Mouse (Mus musculus): ENCODE data around the gene Nt5c3b.

The Nt5c3b gene

DNA sequence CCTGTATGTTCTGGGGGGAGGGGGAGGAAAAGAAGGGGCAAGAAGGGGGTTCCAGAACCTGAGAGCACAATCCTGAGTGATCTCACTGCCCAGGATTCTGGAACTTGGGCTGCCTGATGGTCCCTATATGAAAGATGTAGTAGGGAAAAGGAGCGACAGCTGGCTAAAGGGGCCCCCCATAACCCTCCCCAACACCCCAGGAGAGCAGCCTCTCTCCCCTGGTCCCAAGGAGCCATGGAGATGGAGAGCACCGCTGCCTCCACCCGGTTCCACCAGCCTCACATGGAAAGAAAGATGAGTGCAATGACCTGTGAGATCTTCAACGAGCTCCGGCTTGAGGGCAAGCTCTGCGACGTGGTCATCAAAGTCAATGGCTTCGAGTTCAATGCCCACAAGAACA lies at the start of gene Nt5c3b, which contains the start of gene Klhl10:
TSS of gene Nt5c3b (minus strand) at position 12 of the 400 bp plus-strand sequence.
TSS of gene Klhl10 (plus strand) at position 121 of the 400 bp plus-strand sequence.
- DNase-seq, result no peak

DNA sequence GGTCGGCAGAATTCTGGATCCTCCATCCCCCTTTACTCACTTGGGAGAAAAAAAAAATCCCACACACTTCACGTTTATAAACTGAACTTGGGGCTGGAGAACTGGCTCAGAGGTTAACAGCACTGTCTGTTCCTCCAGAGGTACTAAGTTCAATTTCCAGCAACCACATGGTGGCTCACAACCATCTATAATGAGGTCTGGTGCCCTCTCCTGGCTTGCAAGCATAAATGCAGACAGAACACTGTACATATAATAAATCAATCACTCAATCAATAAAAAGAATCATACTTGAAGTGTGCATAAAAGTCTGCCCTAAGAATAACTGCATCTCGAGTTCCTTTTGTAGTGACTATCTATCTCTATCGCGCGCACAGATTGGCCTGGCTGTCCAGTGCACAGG lies 49.3 kb upstream of the Nt5c3b start:
- no peak for DNase-seq

DNA sequence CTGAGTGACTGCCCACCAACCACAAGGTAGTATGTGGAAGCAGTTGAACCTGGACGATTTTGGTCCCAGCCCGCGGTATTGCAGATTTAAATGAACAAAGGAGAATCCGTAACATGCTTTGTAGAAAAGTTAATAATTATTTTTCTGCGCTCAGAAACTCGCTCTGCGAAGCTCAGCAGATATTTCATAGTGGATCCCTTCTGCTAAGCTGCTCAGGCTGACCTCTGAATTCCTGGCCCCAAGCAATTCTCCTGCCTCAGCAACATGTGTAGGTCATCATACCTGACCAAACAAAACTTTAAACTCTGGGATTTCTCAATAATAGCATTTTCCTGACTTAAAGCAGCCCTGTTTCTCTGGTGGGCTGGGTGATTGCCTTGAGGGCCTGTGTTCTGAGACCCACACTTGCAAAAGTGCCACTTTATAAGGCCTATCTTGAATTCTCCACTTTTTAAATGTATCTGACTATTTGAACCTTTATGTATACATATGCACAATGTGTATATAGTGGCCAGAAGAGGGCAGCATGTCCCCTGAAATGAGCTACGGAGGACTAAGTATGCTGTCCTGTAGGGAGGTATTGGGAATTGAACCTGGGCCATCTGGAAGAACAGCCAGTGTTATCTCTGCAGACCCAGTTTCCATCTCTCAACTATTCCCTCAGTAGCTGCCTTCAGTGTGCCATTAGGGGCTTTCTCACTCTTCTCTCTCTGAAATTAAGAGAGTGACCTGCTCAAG lies 44.4 kb upstream of the Nt5c3b start:
- DNase-seq, result peak in 1 of 2 experiments; percentile 19

GRCm38 (mm10) chr11:100484461-100484860 lies 42.9 kb upstream of the Nt5c3b start:
- no peak for DNase-seq

GRCm38 (mm10) chr11:100479152-100479551 lies 37.5 kb upstream of the Nt5c3b start:
- no peak for DNase-seq

DNA sequence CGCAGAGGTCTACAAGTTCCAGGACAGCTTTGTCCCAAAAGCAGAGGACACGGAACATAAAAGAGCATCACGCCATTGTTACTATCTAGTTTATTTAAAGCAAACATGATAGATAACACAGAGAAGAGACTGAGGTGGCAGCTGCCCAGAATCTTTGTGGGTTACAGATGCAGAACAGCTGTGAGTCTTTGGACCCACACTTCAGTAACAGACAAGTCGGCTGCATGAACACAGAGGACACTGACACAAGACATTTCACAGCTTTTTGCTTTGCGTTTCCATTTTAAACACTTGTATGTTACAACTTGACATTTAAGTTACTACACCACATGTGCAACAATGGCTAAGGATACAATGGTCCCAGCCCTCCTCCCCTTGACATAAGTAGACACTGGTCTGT lies 34.7 kb upstream of the Nt5c3b start:
- DNase-seq, result peak; percentile 12 to 48

DNA sequence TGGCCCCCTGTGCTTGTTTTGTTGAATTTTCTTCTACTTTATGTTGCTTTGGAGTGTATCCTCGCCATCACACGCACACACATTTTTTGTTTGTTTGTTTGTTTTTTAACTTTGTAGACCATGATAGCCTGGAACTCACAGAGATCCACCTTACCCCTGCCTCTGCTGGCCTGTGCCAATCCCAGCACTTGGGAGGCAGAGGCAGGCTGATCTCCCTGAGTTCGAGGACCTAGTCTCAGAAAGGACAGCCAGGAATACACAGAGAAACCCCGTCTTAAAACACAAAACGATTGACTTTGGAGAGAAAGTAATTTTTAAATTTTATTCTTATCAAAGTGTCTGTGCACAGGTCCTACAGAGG lies 31.3 kb upstream of the Nt5c3b start:
- no peak for DNase-seq

DNA sequence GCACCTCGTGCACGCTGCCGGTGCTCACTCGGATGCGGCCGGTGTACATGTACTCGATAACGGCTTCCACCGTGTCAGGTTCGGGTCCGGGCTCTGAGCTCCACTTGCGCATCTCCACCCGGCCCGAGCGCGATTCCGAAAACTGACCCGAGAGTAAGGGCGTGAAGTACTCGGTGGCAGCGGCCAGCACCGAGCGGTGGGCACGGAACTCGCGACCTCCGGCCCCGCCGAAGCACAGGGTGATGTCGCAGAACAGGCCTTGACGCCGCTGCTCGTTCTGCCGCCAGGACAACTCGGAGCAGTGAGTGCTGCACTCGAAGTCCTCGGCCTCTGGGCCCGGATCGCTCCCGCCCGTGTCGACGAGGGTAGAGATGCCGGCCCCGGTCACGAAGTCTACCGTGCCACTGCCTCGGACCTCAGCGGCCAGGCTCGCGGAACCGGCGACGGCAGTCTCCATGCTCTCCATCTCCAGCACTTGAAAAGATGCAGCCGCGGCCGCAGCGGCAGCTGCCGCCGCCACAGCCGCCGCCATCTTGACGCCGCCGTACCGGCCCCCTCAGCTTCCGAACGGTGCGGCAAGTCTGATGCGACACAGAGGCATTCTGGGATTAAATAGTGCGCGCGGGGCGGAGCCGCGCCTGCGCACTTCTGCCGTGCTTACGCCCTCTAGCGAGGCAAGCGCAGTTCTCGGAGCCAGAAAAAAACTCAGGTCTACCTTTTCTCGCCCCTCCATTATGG lies 30.8 kb upstream of the Nt5c3b start, which contains the start of gene Klhl11:
TSS of gene Klhl11 (minus strand) at position 545 of the 738 bp plus-strand sequence.
- DNase-seq, result peak; percentile 93

DNA sequence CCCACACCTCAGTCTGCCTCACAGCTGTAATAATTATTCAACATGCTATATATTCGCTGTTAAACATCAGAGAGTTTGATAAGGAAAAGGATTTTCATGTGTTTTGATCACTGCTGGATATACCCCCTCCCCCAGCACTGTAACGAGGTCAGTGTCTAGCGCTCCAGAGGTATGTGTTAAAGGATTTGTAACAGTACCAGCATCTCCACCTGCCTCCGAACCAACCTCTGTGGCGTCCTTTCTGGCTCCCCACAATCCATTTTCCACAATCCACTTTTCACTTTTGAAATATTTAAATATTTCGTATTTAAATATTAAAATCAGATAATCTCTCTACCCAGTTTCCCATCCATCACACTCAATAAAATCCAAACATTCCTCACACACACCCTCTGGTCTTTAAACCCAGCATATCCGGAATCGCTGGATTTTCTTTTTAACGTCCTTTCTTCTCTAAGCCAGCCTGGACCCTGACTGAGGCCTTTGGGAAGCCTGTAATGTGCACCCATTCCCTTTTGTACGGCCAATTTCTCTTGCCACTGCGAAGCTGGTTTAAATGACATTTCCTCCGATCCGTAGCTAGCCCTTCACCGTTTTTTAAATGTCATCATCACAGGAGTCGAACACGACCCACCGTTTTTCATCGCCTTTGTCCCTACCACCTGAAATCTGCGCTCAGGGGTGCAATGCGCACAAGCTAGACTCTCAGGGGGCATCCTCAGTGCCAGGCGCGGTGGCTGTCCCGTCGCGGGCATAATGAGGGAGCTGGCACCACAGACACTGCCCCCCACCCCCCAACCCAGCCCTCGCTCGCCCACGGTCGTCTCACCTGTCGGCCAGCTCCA lies 30.0 kb upstream of the Nt5c3b start:
- DNase-seq, result peak in 1 of 2 experiments; percentile 8

DNA sequence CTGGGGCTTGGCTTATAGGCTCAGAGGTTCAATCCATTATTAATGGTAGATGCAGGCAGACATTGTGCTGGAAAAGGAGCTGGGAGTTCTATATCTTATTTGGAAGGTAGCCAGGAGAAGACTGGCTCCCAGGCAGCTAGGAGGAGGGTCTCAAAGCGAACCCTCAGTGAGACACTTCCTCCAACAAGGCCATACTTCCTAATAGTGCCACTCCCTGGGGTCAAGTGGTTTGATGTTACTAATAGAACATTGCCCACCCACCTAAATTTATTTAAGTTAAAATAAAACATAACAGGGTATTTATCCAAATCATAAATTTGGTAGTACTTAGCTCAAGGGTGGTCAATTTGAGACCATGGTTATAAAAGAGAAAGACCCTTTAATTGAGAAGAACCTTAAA lies 24.2 kb upstream of the Nt5c3b start:
- no peak for DNase-seq

- DNase-seq, result no peak
Observed at GRCm38 (mm10) chr11:100465229-100465792, 23.7 kb upstream of the Nt5c3b start.

- DNase-seq, result no peak
Observed at GRCm38 (mm10) chr11:100462699-100463098, 21.1 kb upstream of the Nt5c3b start.

GRCm38 (mm10) chr11:100457711-100458110 lies 16.1 kb upstream of the Nt5c3b start:
- no peak for DNase-seq

DNA sequence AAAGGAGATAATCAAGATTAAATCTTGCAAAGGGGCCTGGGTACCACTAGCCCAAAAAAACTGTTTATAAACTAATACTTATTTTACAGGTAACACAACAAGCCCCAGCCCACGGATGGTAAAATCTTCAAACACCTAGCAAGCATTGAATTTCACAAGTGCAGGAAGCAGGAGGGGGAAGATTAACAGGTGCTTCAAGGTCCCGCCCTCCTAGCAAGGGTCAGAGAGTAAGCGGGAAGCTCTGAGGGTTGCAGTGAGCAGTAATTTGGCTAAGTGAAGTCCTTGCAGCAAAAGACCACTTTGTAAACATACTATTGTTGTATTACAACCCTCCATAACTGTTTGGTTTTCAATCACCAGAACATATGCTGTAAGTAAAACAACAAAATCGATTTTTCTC lies 15.6 kb upstream of the Nt5c3b start:
- no peak for DNase-seq

- no peak for DNase-seq
Observed at GRCm38 (mm10) chr11:100442625-100443024, 1.0 kb upstream of the Nt5c3b start.

GRCm38 (mm10) chr11:100440691-100441522 lies 701 bp downstream of the Nt5c3b start:
- peak; percentile 91 to 92 for DNase-seq

DNA sequence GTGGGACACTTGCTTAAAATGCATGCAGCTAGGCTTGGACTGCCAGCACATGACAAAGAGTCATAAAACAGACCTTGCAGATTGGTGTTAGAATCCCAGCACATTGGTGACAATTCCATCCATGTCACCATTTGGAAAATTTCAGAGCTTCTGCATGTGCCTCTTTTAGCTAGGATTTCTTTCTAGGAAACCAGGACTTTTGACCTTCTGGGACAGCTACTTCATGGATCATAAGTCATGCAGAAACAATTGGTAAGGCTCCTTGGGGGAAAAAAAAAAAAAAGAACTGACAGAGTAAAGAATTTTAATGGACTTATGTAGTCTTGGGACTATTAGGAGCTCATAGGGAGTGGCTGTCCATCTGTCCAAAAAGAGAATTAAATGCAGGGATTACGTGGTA lies 3.7 kb downstream of the Nt5c3b start:
- no peak for DNase-seq

- DNase-seq, result no peak
Observed at GRCm38 (mm10) chr11:100435678-100436246, 5.8 kb downstream of the Nt5c3b start.

DNA sequence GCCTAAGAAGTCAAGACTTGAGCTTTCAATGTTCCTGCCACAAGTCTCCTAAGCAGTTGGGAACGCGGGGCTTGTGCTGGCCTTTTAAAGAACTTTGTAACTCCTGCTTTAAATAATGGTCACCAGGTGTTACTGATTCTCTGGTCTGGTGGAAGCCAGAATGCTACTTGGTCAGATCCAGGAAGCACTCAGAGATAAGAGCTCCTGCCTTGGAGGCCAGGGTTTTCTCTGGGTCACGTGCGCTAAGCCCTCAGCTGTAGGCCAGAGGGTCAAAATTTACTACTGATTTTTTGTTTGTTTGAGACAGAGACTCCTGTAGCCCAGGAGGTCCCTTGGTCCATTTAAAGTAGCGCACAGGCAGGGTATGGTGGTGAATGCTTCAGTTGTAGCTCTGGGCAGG lies 9.6 kb downstream of the Nt5c3b start:
- DNase-seq, result peak in 1 of 2 experiments; percentile 50

DNA sequence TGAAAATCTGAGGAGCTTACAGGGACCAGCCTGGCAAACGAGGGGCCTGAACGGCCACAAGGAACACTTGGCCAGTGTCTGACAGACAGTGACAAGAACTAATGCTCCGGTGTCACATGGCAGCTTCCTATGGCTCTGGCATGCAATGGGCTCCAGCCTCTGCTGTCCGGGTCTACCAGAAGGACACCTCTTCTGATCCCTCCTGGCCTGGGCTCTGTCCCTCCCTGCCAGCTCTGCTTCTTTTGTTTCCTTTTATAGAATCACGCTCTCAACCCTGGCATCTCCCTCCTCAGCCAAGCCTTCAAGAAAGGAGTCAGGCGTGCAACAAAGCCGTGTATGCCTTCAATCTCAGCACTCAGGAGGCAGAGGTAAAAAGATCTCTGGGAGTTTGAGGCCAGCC lies 11.6 kb downstream of the Nt5c3b start:
- DNase-seq, result no peak

DNA sequence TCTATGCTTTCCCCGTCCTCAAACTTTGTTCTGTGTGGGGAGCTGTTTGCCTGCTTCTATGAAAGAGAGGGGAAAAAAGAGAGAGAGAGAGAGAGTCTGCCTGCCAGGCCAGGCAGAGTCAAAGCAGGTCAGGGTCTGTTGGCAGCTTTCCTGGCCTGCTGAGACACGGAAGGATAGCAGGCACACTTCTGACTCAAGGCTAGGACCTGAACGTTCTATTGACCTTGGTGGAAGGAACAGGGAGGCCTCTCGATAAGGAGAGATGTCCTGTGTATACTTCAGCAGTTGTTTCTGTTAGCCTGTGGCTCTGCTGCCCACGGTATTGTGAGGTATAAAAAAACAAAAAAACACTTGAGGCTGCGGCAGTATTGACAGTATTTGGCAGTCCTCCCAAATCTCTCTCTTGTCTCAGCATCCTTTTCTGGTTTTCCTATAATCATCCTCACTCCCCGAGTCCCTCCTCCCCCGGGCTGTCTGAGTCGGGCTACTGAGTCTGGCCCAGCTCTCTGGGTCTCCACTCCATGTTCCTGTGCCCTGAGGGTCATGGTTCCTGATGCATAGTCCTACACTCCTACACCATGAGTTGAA lies 12.9 kb downstream of the Nt5c3b start:
- DNase-seq, result no peak

All from lung, postnatal 4 days (tissue).